Mouse (Mus musculus) CD4-positive, CD25-positive, alpha-beta regulatory T cell (primary cell): ENCODE data around the gene Foxn4. TPM values are rescaled to one million over a fixed set of nuclear protein-coding genes. Genes with fewer than 3 reads are reported as not detected.

ENCODE experiments used
- polyA plus RNA-seq: library from polyadenylated mRNA; unstranded; fragments of 100-300 nt; shearing (Covaris generic); gene quantifications from one replicate; pipeline ENCODE4 v1.2.1, GENCODE M21; 2017

Foxn4 gene
- not detected for polyA plus RNA-seq

DNA sequence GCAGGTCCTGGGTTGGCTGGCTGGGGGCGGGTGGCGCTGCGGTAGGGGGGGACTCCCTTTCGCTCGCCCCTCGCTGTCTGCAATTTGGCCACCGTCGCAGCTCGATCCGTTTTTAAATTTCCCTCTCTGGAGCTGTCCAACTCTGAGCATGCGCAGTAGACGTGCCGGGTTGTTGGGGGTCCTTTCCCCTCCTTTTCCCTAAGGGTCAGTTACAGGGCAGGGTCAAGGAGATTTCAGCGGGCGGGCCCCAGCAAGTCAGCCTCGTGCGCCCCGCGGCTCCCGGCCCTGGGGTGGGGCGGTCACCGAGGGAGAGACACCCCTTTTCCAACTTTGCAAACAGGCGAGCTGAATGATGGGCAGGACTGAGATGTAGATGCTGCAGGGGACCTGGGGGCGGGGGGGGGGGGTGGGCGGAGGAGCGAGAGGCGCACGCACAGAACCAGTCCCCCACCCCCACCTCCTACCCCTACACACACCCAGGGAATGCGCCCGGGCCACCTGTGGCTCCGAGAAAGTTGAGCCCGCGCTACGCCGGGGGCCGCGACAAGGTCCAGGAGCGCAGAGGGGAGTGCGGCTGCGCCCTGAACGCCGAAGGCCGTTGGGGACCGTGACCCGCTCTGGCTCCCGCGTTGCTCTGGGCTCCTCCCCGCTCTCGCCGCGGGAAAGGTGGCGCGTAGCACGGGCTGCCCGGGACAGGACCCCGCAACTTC, at the start of gene Foxn4:
Foxn4 (minus strand) TSS at position 115 of the 710 bp plus-strand sequence.

DNA sequence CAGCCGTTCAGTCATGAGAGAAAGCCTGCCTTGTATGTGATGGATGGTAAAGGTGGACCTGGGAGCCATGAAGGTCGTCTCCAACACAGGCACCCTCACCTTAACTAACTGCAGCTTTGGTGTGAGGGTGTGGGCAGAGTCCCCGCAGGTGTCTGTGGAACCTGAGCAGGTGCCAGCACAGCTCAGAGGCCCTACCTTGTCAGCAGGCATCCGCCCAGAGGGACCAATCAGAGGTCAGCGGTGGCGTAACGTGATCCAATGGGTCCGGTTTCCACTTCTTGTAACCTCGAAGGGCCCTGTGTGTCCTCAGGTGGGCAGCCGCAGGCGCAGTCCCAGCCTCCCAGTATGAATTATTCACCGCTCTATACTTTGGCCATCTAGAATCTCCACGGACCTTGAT, 15.3 kb upstream of the Foxn4 start, which contains the start of gene Myo1h:
Myo1h (plus strand) TSS at position 293 of the 400 bp plus-strand sequence.

Other genes starting within 250 kb of the Foxn4 start
- 9.0 TPM for gene Usp30, start 208.3 kb downstream of the Foxn4 start, polyA plus RNA-seq
- 0.28 TPM for gene Svop, start 182.2 kb downstream of the Foxn4 start, polyA plus RNA-seq
- 13.3 TPM for gene Alkbh2, start 145.6 kb downstream of the Foxn4 start, polyA plus RNA-seq
- 4.0 TPM for gene Ung, start 143.4 kb downstream of the Foxn4 start, polyA plus RNA-seq
- 0.25 TPM for gene Acacb, start 127.3 kb downstream of the Foxn4 start, polyA plus RNA-seq
- 2.7 TPM for gene Myo1h, start 15.4 kb upstream of the Foxn4 start, polyA plus RNA-seq
- 114 TPM for gene Kctd10, start 106.7 kb upstream of the Foxn4 start, polyA plus RNA-seq
- gene Ube3b, start 106.8 kb upstream of the Foxn4 start, polyA plus RNA-seq, result 76.4 TPM
- gene Mmab, start 170.3 kb upstream of the Foxn4 start, polyA plus RNA-seq, result 10.5 TPM
- gene Mvk, start 170.5 kb upstream of the Foxn4 start, polyA plus RNA-seq, result 10.4 TPM